Mouse (Mus musculus) hindbrain, embryonic 10.5 days (tissue): Measurements from ENCODE around the gene Rab26. TPM values are rescaled to one million over a fixed set of nuclear protein-coding genes. Genes with fewer than 3 reads are reported as not detected.
A peak's percentile ranks its signal among the peaks of the same experiment; 100 is the strongest.

ENCODE experiments used
- DNase-seq: peaks from one replicate; pipeline ENCODE4 v3.0.0-alpha.2; 2017; ENCODE audit warnings: low spot score
- H3K27ac ChIP-seq: fragments of 300-500 bp; sonication (generic); 2 replicates; pipeline ENCODE4 v1.5.1; 2016; ENCODE audit warnings: mild to moderate bottlenecking, moderate library complexity
- H3K27me3 ChIP-seq: fragments of 300-500 bp; sonication (generic); 2 replicates; pipeline ENCODE4 v1.6.1; 2016; ENCODE audit warnings: mild to moderate bottlenecking; ENCODE audit not compliant: poor library complexity, insufficient read depth, severe bottlenecking
- H3K36me3 ChIP-seq: fragments of 300-500 bp; sonication (generic); 2 replicates; pipeline ENCODE4 v1.6.1; 2016; ENCODE audit warnings: mild to moderate bottlenecking, moderate library complexity
- H3K4me1 ChIP-seq: fragments of 300-500 bp; sonication (generic); replicated peaks from 2 replicates; pipeline ENCODE4 v1.6.1; 2016; ENCODE audit warnings: mild to moderate bottlenecking
- H3K4me3 ChIP-seq: fragments of 300-500 bp; sonication (generic); 2 replicates; pipeline ENCODE4 v1.5.1; 2016; ENCODE audit warnings: mild to moderate bottlenecking, moderate library complexity
- H3K9me3 ChIP-seq: fragments of 300-500 bp; sonication (generic); 2 replicates; pipeline ENCODE4 v1.6.1; 2016; ENCODE audit warnings: mild to moderate bottlenecking, moderate library complexity
- WGBS: fragments of 180-500 bp; shearing (Covaris S2); methylation state at CpG from one replicate; pipeline ENCODE4 v1.1.7; 2016; 5-methylcytosine and 5-hydroxymethylcytosine counted together
- polyA plus RNA-seq: library from polyadenylated mRNA; unstranded; fragments of >200 nt; fragmentation: Nextera tagmentation; extraction: Ambion mirVana; gene quantifications from 2 replicates; pipeline ENCODE4 v1.2.1, GENCODE M21; 2016

Gene Rab26
- polyA plus RNA-seq, 1 experiment from 2014 or later: 1.8 TPM

GRCm38 (mm10) chr17:24495443-24495842 is 38.6 kb downstream of the Rab26 start:
- DNase-seq: no peak
- WGBS: 86% methylated on average over 3 of the region's 3 CpGs
- peaks cover 46% of the 10 kb centered on the region for H3K36me3 ChIP-seq
- H3K4me3 ChIP-seq: 0 out of 2 replicates have a peak overlapping the region, but pooled peaks have one; percentile 6
- no peaks in the 10 kb centered on the region for H3K9me3 ChIP-seq
- H3K27ac ChIP-seq: no peak overlapping the region
- 0 out of 2 replicates have a peak, but pooled peaks cover under 1% of the 10 kb centered on the region for H3K27me3 ChIP-seq
- H3K4me1 ChIP-seq: peaks cover 8% of the 10 kb centered on the region

GRCm38 (mm10) chr17:24494627-24495335 is 39.2 kb downstream of the Rab26 start:
- Histone ChIP-seq H3K4me3 (no peak overlapping the region), H3K36me3 (peaks cover 40% of the 10 kb centered on the region), H3K27me3 (peaks cover 7% of the 10 kb centered on the region; the same call in 1 of the 2 replicates), H3K27ac (peak overlapping the region; percentile 12; the same call in 1 of the 2 replicates), H3K4me1 (peaks cover 14% of the 10 kb centered on the region), H3K9me3 (no peaks in the 10 kb centered on the region)
- 37% methylated on average over 2 of the region's 2 CpGs for WGBS
- peak; percentile 57 for DNase-seq

GRCm38 (mm10) chr17:24490399-24490798 is 43.6 kb downstream of the Rab26 start:
- peaks cover 39% of the 10 kb centered on the region for H3K4me1 ChIP-seq
- no peak for DNase-seq
- no peaks in the 10 kb centered on the region for H3K9me3 ChIP-seq
- peaks cover 41% of the 10 kb centered on the region for H3K27me3 ChIP-seq
- no peak overlapping the region for H3K27ac ChIP-seq
- WGBS: 83% methylated on average over 4 of the region's 4 CpGs
- H3K36me3 ChIP-seq: no peaks in the 10 kb centered on the region
- peak overlapping the region; percentile 88; the same call in 1 of the 2 replicates for H3K4me3 ChIP-seq

GRCm38 (mm10) chr17:24489265-24490030 is 44.6 kb downstream of the Rab26 start:
- Histone ChIP-seq H3K4me1 (peaks cover 43% of the 10 kb centered on the region), H3K36me3 (no peaks in the 10 kb centered on the region), H3K9me3 (no peaks in the 10 kb centered on the region), H3K4me3 (peak overlapping the region; percentile 88), H3K27me3 (peaks cover 41% of the 10 kb centered on the region), H3K27ac (peak overlapping the region; percentile 92)
- 17% methylated on average over 19 of the region's 19 CpGs for WGBS
- no peak for DNase-seq

- H3K27ac ChIP-seq: peak overlapping the region; percentile 92
- no peaks in the 10 kb centered on the region for H3K36me3 ChIP-seq
- H3K9me3 ChIP-seq: no peaks in the 10 kb centered on the region
- peaks cover 41% of the 10 kb centered on the region for H3K27me3 ChIP-seq
- H3K4me1 ChIP-seq: peaks cover 43% of the 10 kb centered on the region
- peak; percentile 71 for DNase-seq
- peak overlapping the region; percentile 88 for H3K4me3 ChIP-seq
- WGBS: under 1% methylated on average over 76 of the region's 81 CpGs
These were observed 45.2 kb downstream of the Rab26 start for GRCm38 (mm10) chr17:24488662-24489264.

- peak; percentile 53 for DNase-seq
- peak within 1 kb of the TSS; percentile 88 for H3K4me3 ChIP-seq
- peaks cover 43% of the 10 kb centered on the region for H3K4me1 ChIP-seq
- 0% methylated on average over 43 of the region's 45 CpGs for WGBS
- H3K9me3 ChIP-seq: no peaks in the 10 kb centered on the region
- peak within 1 kb of the TSS; percentile 92 for H3K27ac ChIP-seq
- H3K36me3 ChIP-seq: no peaks in the 10 kb centered on the region
- H3K27me3 ChIP-seq: peaks cover 41% of the 10 kb centered on the region
These were observed 45.8 kb downstream of the Rab26 start, which contains the start of gene Caskin1 for GRCm38 (mm10) chr17:24488186-24488661. Gene Caskin1, plus strand, starts transcription at chr17:24488601.

GRCm38 (mm10) chr17:24485090-24485860 is 48.7 kb downstream of the Rab26 start:
- WGBS: 48% methylated on average over 11 of the region's 11 CpGs
- Histone ChIP-seq H3K27me3 (peaks cover 39% of the 10 kb centered on the region), H3K4me3 (peak overlapping the region; percentile 24), H3K36me3 (no peaks in the 10 kb centered on the region), H3K27ac (peak overlapping the region; percentile 64), H3K9me3 (no peaks in the 10 kb centered on the region), H3K4me1 (peaks cover 36% of the 10 kb centered on the region)
- DNase-seq: no peak

- Histone ChIP-seq H3K4me3 (no peak overlapping the region), H3K4me1 (peaks cover 26% of the 10 kb centered on the region), H3K27me3 (peaks cover 23% of the 10 kb centered on the region), H3K27ac (no peak overlapping the region), H3K36me3 (no peaks in the 10 kb centered on the region), H3K9me3 (no peaks in the 10 kb centered on the region)
- WGBS: 77% methylated on average over 3 of the region's 3 CpGs
- DNase-seq: no peak
These were observed 50.5 kb downstream of the Rab26 start for GRCm38 (mm10) chr17:24483495-24483894.

GRCm38 (mm10) chr17:24481027-24481815 is 52.8 kb downstream of the Rab26 start:
- no peak for DNase-seq
- Histone ChIP-seq H3K36me3 (peaks cover 16% of the 10 kb centered on the region), H3K4me3 (no peak overlapping the region), H3K4me1 (peaks cover 31% of the 10 kb centered on the region), H3K27me3 (peaks cover 2% of the 10 kb centered on the region; the same call in 1 of the 2 replicates), H3K27ac (no peak overlapping the region), H3K9me3 (no peaks in the 10 kb centered on the region)
- WGBS: 94% methylated on average over 20 of the region's 20 CpGs

GRCm38 (mm10) chr17:24480201-24480826 is 53.7 kb downstream of the Rab26 start:
- peak overlapping the region; percentile 82 for H3K4me3 ChIP-seq
- DNase-seq: no peak
- 46% methylated on average over 3 of the region's 3 CpGs for WGBS

GRCm38 (mm10) chr17:24479431-24479830 is 54.6 kb downstream of the Rab26 start:
- H3K27me3 ChIP-seq: no peaks in the 10 kb centered on the region
- H3K4me1 ChIP-seq: peaks cover 24% of the 10 kb centered on the region
- 36% methylated on average over 1 of the region's 1 CpGs for WGBS
- H3K9me3 ChIP-seq: no peaks in the 10 kb centered on the region
- no peak for DNase-seq
- H3K36me3 ChIP-seq: peaks cover 34% of the 10 kb centered on the region
- H3K4me3 ChIP-seq: peak overlapping the region; percentile 82
- H3K27ac ChIP-seq: peak overlapping the region; percentile 99

More at GRCm38 (mm10) chr17:24480201-24480826, 53.7 kb downstream of the Rab26 start:
- Histone ChIP-seq H3K36me3 (peaks cover 25% of the 10 kb centered on the region), H3K9me3 (no peaks in the 10 kb centered on the region), H3K4me1 (peaks cover 26% of the 10 kb centered on the region), H3K27me3 (no peaks in the 10 kb centered on the region), H3K27ac (peak overlapping the region; percentile 29; the same call in 1 of the 2 replicates)
